In the genomic region with DNA sequence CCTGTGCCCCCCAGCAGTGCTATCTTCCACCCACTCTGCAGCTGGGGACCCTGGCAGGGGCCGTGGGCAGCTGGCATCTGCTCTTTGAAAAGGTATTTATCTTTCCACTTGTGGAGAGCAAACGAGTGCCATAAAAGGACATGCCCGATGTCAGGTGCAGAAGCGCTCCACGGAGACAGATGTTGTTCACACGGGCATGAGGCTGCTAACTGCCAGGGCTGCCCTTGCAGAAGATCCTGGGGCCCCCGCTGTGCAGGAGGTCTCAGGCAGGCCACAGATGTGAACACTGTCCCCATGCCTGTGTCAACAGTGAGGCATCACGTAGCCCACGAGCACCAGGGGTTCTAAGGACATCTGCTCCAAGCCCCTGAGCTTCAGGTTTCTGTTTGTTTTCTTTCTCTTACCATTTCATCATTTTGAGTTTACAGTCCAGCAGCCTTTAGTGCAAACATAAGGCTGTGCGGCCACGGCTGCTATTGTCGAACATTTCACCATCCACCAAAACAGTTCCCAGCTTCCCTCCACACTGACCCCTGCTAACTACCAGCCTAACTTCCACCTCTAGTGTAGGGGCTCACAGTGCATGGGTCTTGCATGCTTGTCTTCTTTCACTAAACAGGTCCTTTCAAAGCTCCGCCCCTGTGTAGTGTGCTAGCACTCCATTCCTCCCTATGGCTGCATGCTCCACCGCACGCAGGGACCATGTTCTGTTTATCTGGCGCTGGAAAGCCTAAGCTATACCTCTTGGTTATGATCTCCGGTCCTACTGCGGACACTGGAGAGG, we compare ENCODE assay signal across 9 mouse cellular contexts. TPM values are rescaled to one million over a fixed set of nuclear protein-coding genes. Genes with fewer than 3 reads are reported as not detected.
DNase-seq lines count a peak whose midpoint lies in the region; ATAC-seq and TF ChIP-seq lines count a peak whose summit lies in the region.
"Had no signal": no experiment of that assay in that cellular context is flagged by ENCODE, and none has a peak within 500 bp of the region (broad histone marks: within the 10 kb centered on the region; RNA-seq: fewer than 3 reads in every experiment).

No protein-coding gene starts in this region.

- no peaks in the 10 kb centered on the region for H3K27me3 ChIP-seq in intestine, embryonic 14.5 days (replicated peaks; ENCODE audit: control insufficient read depth, insufficient read depth, low read length)
- no peaks in the 10 kb centered on the region for H3K27me3 ChIP-seq in intestine, postnatal 0 days (replicated peaks; ENCODE audit: control insufficient read depth, insufficient read depth, low read length)
- no peaks in the 10 kb centered on the region for H3K27me3 ChIP-seq in heart, postnatal 0 days (ENCODE audit: control insufficient read depth, insufficient read depth, low read length)

- H3K27ac ChIP-seq in intestine, embryonic 14.5 days (ENCODE audit: low read depth), result peak overlapping the region; percentile 38
- no peak overlapping the region for H3K27ac ChIP-seq in intestine, postnatal 0 days (ENCODE audit: low read depth, low read length)
- peak overlapping the region; percentile 83 for H3K27ac ChIP-seq in heart, postnatal 0 days (ENCODE audit: low read depth)

- peaks cover 17% of the 10 kb centered on the region for H3K4me1 ChIP-seq in intestine, embryonic 14.5 days (replicated peaks; ENCODE audit: control insufficient read depth, insufficient read depth, low read length)
- peaks cover 4% of the 10 kb centered on the region; the same call in 1 of the 2 replicates for H3K4me1 ChIP-seq in intestine, postnatal 0 days (replicated peaks; ENCODE audit: control insufficient read depth, insufficient read depth, low read length)
- H3K4me1 ChIP-seq in heart, postnatal 0 days (ENCODE audit: control insufficient read depth, insufficient read depth), result peaks cover 58% of the 10 kb centered on the region

- H3K4me2 ChIP-seq in intestine, embryonic 14.5 days (ENCODE audit: low read length), result no peak overlapping the region
- H3K4me2 ChIP-seq in intestine, postnatal 0 days (replicated peaks; ENCODE audit: low read depth), result no peak overlapping the region
- H3K4me2 ChIP-seq in heart, postnatal 0 days (ENCODE audit: low read depth, low read length), result peak overlapping the region; percentile 10; the same call in 1 of the 2 replicates

- no peak for DNase-seq in intestine, embryonic 14.5 days (ENCODE audit: low spot score)
- DNase-seq in T-cell, adult 2 months (ENCODE audit: low spot score), result peak; percentile 51
- no peak for DNase-seq in heart, postnatal 0 days (ENCODE audit: low spot score)
- peak; percentile 35 for DNase-seq in mesoderm, embryonic 11.5 days (ENCODE audit: low read depth, low spot score)
- no peak for DNase-seq in left cerebral cortex, postnatal 14 days (ENCODE audit: low spot score in 2 of 2)
- DNase-seq in lung, postnatal 14 days, result no peak
- DNase-seq: gastrocnemius, postnatal 14 days had no signal

- H3K9me3 ChIP-seq in intestine, embryonic 14.5 days (ENCODE audit: control insufficient read depth, low read length), result no peaks in the 10 kb centered on the region
- no peaks in the 10 kb centered on the region for H3K9me3 ChIP-seq in intestine, postnatal 0 days (ENCODE audit: control insufficient read depth)
- no peaks in the 10 kb centered on the region for H3K9me3 ChIP-seq in heart, postnatal 0 days (replicated peaks; ENCODE audit: control insufficient read depth, low read length)

- no peak for ATAC-seq in intestine, embryonic 14.5 days (replicated peaks; ENCODE audit: low FRiP score, low TSS enrichment, low read depth)
- ATAC-seq in intestine, postnatal 0 days, result no peak
- ATAC-seq in heart, postnatal 0 days (ENCODE audit: insufficient read depth, low read depth), result no peak
- ATAC-seq in monocyte, adult 5-6 weeks (replicated peaks; ENCODE audit: insufficient number of reproducible peaks, low FRiP score, low TSS enrichment, poor library complexity, severe bottlenecking), result no peak

- H3K4me3 ChIP-seq in intestine, embryonic 14.5 days (ENCODE audit: low read depth, low read length), result no peak overlapping the region
- H3K4me3 ChIP-seq in intestine, postnatal 0 days (ENCODE audit: low read depth, low read length), result no peak overlapping the region
- H3K4me3 ChIP-seq in heart, postnatal 0 days (ENCODE audit: low read depth, low read length), result no peak overlapping the region

- WGBS in intestine, embryonic 14.5 days, result 40% methylated on average over 18 of the region's 18 CpGs
- 44% methylated on average over 18 of the region's 18 CpGs for WGBS in intestine, postnatal 0 days
- 40% methylated on average over 18 of the region's 18 CpGs for WGBS in heart, postnatal 0 days

- TF ChIP-seq CTCF in intestine, postnatal 0 days (IDR thresholded peaks at IDR 0.05; ENCODE audit: low read depth), result no peak
- no peak for TF ChIP-seq CTCF in heart, postnatal 0 days (IDR thresholded peaks at IDR 0.05; ENCODE audit: low read depth)

- no peak overlapping the region for H3K9ac ChIP-seq in intestine, embryonic 14.5 days (ENCODE audit: low read length)
- H3K9ac ChIP-seq in intestine, postnatal 0 days (ENCODE audit: low read depth, low read length), result no peak overlapping the region
- H3K9ac ChIP-seq in heart, postnatal 0 days (replicated peaks; ENCODE audit: low read depth, low read length), result no peak overlapping the region

- intact Hi-C loops in left cerebral cortex, postnatal 14 days (cut with DNase I), result no loop called here

- no peaks in the 10 kb centered on the region for H3K36me3 ChIP-seq in intestine, embryonic 14.5 days (ENCODE audit: control insufficient read depth, insufficient read depth, low read length)
- H3K36me3 ChIP-seq in intestine, postnatal 0 days (ENCODE audit: control insufficient read depth, insufficient read depth), result no peaks in the 10 kb centered on the region
- H3K36me3 ChIP-seq in heart, postnatal 0 days (replicated peaks; ENCODE audit: control insufficient read depth, insufficient read depth, low read length), result no peaks in the 10 kb centered on the region

- TF ChIP-seq EP300 in heart, postnatal 0 days (IDR thresholded peaks at IDR 0.05; ENCODE audit: low read depth), result no peak

RNA-seq across cellular contexts. Expression of gene Pitpnm2, which starts 17.0 kb away (rescaled TPM):
- polyA plus RNA-seq in intestine, embryonic 14.5 days (2014; fragmentation: Nextera tagmentation; extraction: Ambion mirVana), result 6.2 and 6.7 TPM in 2 replicates
- 1.5 and 1.9 TPM in 2 replicates for polyA plus RNA-seq in intestine, postnatal 0 days (2015; fragmentation: Nextera tagmentation; extraction: Ambion mirVana)
- 17.1 and 28.6 TPM in 2 replicates for total RNA-seq in heart, postnatal 0 days (2014; rRNA removed; ENCODE audit: low replicate concordance)
- polyA plus RNA-seq in heart, postnatal 0 days (2015; fragmentation: Nextera tagmentation; extraction: Ambion mirVana), result 3.1 and 3.2 TPM in 2 replicates
- 1.1 to 2.8 TPM (median 1.3 TPM) in 3 replicates for total RNA-seq in monocyte, adult 5-6 weeks (2017)
- total RNA-seq in left cerebral cortex, postnatal 14 days (2021), result 100 to 1,000 TPM; 202 to 237 TPM

Comparison
In these comparisons a context has a peak if more than half of its experiments do, and no peak if none do; other contexts are left out.
1. DNase-seq: peak in T-cell, adult 2 months (single experiment) and mesoderm, embryonic 11.5 days (single experiment); none in intestine, embryonic 14.5 days (single experiment), heart, postnatal 0 days (single experiment), left cerebral cortex, postnatal 14 days (0 of 2) and lung, postnatal 14 days (single experiment).